Mouse (Mus musculus): ENCODE results near the gene Olfr1393.

DNA sequence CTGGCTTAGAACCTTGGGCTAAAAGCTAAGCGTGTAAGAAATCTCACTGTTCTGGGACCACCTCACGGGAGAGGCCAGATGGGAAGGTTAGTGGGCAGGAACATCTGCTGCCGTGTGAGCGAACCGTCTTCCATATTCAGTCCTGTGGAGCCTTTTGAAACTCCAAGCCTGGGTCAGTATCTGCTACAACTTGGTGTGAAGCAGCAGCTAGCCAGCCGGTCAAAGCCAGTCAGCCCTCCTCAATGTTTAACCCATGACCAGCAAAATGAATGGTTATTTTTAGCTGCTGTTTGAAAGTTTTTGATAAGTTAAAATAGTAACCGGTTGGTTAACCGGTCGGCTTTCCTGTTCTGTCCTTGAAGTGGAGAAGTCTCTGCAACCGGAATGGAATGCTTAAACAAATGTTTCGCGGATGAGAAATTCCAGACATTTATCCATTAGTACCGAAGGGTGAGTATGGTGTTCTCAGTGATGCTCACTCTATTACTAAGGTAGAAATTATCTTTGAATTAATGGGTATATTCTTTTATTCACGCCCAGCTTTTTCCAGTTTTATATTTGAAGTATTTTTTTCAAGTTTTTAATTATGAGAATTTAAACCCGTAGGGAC, 10.0 kb upstream of the Olfr1393 start:
- TF ChIP-seq CHD2 (IDR thresholded peaks at IDR 0.05; ENCODE audit: low read depth, low read length) (no peak), MAFK (IDR thresholded peaks at IDR 0.05; ENCODE audit: insufficient read depth, low read depth, low read length) (no peak), HCFC1 (IDR thresholded peaks at IDR 0.05; ENCODE audit: borderline replicate concordance, insufficient read depth, low read length) (no peak), ZNF384 (IDR thresholded peaks at IDR 0.05; ENCODE audit: low read depth, low read length) (no peak), ZC3H11A (IDR thresholded peaks at IDR 0.05; ENCODE audit: borderline replicate concordance, low read depth, low read length) (no peak)
